Mouse (Mus musculus): Measurements from ENCODE around the gene Fyn.

- no peak for TF ChIP-seq CTCF (IDR thresholded peaks at IDR 0.05; ENCODE audit: low read depth, low read length)
- TF ChIP-seq GATA2 (IDR thresholded peaks at IDR 0.05; ENCODE audit: borderline replicate concordance, low read depth, low read length), result no peak
- TF ChIP-seq TAL1 (conservative IDR thresholded peaks at IDR 0.05; ENCODE audit: low read depth, low read length), result no peak
These were observed 154.4 kb downstream of the Fyn start for GRCm38 (mm10) chr10:39522857-39523614.
